Mouse (Mus musculus): ENCODE measurements around the gene Fam43a. TPM values are rescaled to one million over a fixed set of nuclear protein-coding genes. Genes with fewer than 3 reads are reported as not detected.

The Fam43a gene
- polyA plus RNA-seq, 2 experiments = 9.1 to 14.3 TPM

DNA sequence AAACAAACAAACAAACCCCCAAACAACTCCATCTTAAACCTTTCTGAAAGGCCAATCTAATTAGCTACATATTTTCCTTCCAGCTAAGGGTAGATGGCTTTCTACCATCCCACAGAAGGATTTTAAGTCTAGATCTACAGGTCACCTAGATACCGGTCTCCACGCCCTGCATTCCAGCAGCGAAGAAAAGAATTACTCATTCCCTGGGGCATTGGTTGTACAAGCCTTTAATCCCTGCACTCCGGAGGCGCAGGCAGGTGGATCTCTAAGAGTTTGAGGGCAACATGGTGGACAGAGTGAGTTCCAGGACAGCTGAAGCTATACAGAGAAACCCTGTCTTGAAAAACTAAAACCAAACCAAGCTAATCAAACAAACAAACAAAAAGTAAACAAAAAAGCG is 28.9 kb downstream of the Fam43a start:
- WGBS = 45% methylated on average over 6 of the region's 6 CpGs
- DNase-seq (ENCODE audit: low spot score) = no peak
- no peaks in the 10 kb centered on the region for H3K27me3 ChIP-seq (ENCODE audit: control insufficient read depth, insufficient read depth, low read length)
- no peak overlapping the region for H3K4me2 ChIP-seq (replicated peaks; ENCODE audit: low read depth, low read length, severe bottlenecking)
- TF ChIP-seq POLR2A (IDR thresholded peaks at IDR 0.05; ENCODE audit: borderline replicate concordance, extremely low read depth, insufficient read depth, insufficient read length) = no peak
- no peaks in the 10 kb centered on the region for H3K4me1 ChIP-seq (ENCODE audit: control insufficient read depth, insufficient read depth, low read length)
- H3K27ac ChIP-seq (replicated peaks; ENCODE audit: low read depth, low read length) = no peak overlapping the region
- no peak for ATAC-seq (ENCODE audit: low FRiP score, low read depth)
- H3K9me3 ChIP-seq (ENCODE audit: control insufficient read depth, low read length) = no peaks in the 10 kb centered on the region
- no peaks in the 10 kb centered on the region for H3K36me3 ChIP-seq (ENCODE audit: control insufficient read depth, insufficient read depth, low read length)
- H3K4me3 ChIP-seq (replicated peaks; ENCODE audit: low read length) = no peak overlapping the region
- H3K9ac ChIP-seq (ENCODE audit: low read depth, low read length, severe bottlenecking) = no peak overlapping the region

DNA sequence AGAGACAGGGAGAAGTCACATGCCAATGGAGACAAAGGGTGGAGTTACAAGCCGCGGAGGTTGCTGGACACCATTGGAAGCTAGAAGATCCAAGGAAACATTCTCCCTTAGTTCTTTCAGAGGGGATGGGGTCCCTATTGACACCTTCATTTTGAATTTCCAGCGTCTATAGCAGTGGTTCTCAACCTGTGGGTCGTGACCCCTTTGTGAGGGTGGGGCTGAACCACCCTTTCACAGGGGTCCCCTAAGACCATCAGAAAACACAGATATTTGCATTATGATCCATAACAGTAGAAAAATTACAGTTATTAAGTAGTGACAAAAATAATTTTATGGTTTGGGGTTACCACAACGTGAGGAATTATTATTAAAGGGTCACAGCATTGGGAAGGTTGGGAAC is 30.0 kb downstream of the Fam43a start:
- 91% methylated on average over 5 of the region's 5 CpGs for WGBS

DNA sequence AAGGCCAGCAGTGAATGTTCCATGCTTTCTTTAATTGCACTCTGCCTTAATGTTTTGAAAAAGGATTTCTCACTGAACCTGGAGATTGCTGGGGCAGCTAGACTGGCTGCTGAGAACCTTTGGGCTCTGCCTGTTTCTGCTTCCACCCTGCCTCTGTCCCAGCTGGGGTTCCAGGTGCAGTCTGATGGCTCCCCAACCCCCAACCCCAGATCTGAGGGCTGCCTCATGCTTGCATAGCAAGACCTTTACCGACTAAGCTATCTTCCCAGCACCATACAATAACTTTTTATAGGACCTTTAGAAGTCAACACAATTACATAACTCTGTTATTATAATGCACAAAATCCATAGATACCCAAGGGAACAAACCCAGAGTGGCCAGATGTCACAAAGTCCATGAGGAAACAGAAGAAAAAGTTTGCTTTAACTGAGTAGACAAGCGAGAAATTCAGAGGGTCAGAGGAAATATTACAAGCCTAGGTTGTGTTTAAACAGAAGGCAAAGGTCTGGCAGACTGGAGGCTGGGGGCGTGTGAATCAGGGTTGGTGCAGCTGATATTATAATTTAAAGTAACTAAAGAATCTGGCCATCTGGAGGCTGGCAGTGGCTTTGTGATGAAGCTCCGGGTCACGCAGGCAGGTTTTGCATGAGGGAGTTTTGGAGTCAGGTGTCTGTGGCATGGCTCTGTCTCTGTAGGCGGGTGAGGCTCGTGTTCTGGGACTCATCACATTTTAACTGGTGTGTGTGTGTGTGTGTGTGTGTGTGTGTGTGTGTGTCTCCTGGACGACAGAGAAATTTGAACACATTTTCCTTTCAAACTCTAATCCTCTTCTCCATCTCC is 34.6 kb downstream of the Fam43a start:
- no peaks in the 10 kb centered on the region for H3K27me3 ChIP-seq (ENCODE audit: control insufficient read depth, insufficient read depth, low read length)
- DNase-seq (ENCODE audit: low spot score) = no peak
- H3K4me2 ChIP-seq (replicated peaks; ENCODE audit: low read depth, low read length, severe bottlenecking) = no peak overlapping the region
- H3K4me1 ChIP-seq (ENCODE audit: control insufficient read depth, insufficient read depth, low read length) = no peaks in the 10 kb centered on the region
- ATAC-seq (ENCODE audit: low FRiP score, low read depth) = no peak
- H3K9me3 ChIP-seq (ENCODE audit: control insufficient read depth, low read length) = no peaks in the 10 kb centered on the region
- H3K36me3 ChIP-seq (ENCODE audit: control insufficient read depth, insufficient read depth, low read length) = no peaks in the 10 kb centered on the region
- H3K27ac ChIP-seq (replicated peaks; ENCODE audit: low read depth, low read length) = no peak overlapping the region
- no peak for TF ChIP-seq POLR2A (IDR thresholded peaks at IDR 0.05; ENCODE audit: borderline replicate concordance, extremely low read depth, insufficient read depth, insufficient read length)
- 31% methylated on average over 8 of the region's 8 CpGs for whole genome bisulfite sequencing
- no peak overlapping the region for H3K4me3 ChIP-seq (replicated peaks; ENCODE audit: low read length)
- H3K9ac ChIP-seq (ENCODE audit: low read depth, low read length, severe bottlenecking) = no peak overlapping the region

More for the DNA sequence above, 30.0 kb downstream of the Fam43a start:
- Histone ChIP-seq H3K4me1 (ENCODE audit: control insufficient read depth, insufficient read depth, low read length) (no peaks in the 10 kb centered on the region), H3K9me3 (ENCODE audit: control insufficient read depth, low read length) (no peaks in the 10 kb centered on the region), H3K36me3 (ENCODE audit: control insufficient read depth, insufficient read depth, low read length) (no peaks in the 10 kb centered on the region), H3K27ac (replicated peaks; ENCODE audit: low read depth, low read length) (no peak overlapping the region), H3K27me3 (ENCODE audit: control insufficient read depth, insufficient read depth, low read length) (no peaks in the 10 kb centered on the region), H3K4me3 (replicated peaks; ENCODE audit: low read length) (no peak overlapping the region), H3K4me2 (replicated peaks; ENCODE audit: low read depth, low read length, severe bottlenecking) (no peak overlapping the region), H3K9ac (ENCODE audit: low read depth, low read length, severe bottlenecking) (no peak overlapping the region)
- ATAC-seq (ENCODE audit: low FRiP score, low read depth) (no peak), DNase-seq (ENCODE audit: low spot score) (no peak)
- no peak for TF ChIP-seq POLR2A (IDR thresholded peaks at IDR 0.05; ENCODE audit: borderline replicate concordance, extremely low read depth, insufficient read depth, insufficient read length)

DNA sequence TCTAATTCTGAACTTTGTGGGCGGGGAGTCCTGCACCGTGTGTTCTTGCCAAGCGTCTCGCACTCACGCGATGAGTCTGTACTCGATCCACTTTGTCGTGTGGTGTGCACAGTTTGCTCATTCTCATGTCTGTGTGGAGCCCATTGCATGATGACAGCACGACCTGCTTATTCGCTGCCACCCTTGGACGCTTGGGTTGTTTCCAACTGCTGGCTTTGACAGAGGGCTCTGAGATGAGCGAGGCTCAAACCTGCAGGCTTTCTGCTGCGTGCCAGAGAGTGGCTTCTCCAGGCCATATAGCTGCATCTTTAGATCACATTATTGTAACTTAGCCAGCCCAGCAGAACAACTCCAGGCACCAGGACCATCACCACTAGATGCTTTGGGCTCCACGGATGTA is 39.1 kb downstream of the Fam43a start:
- H3K4me1 ChIP-seq (ENCODE audit: control insufficient read depth, insufficient read depth, low read length) = no peaks in the 10 kb centered on the region
- no peak overlapping the region for H3K4me2 ChIP-seq (replicated peaks; ENCODE audit: low read depth, low read length, severe bottlenecking)
- ATAC-seq (ENCODE audit: low FRiP score, low read depth) = no peak
- no peak overlapping the region for H3K4me3 ChIP-seq (replicated peaks; ENCODE audit: low read length)
- DNase-seq (ENCODE audit: low spot score) = no peak
- TF ChIP-seq POLR2A (IDR thresholded peaks at IDR 0.05; ENCODE audit: borderline replicate concordance, extremely low read depth, insufficient read depth, insufficient read length) = no peak
- no peaks in the 10 kb centered on the region for H3K27me3 ChIP-seq (ENCODE audit: control insufficient read depth, insufficient read depth, low read length)
- no peak overlapping the region for H3K27ac ChIP-seq (replicated peaks; ENCODE audit: low read depth, low read length)
- H3K9me3 ChIP-seq (ENCODE audit: control insufficient read depth, low read length) = no peaks in the 10 kb centered on the region
- H3K9ac ChIP-seq (ENCODE audit: low read depth, low read length, severe bottlenecking) = no peak overlapping the region
- H3K36me3 ChIP-seq (ENCODE audit: control insufficient read depth, insufficient read depth, low read length) = no peaks in the 10 kb centered on the region
- 92% methylated on average over 14 of the region's 14 CpGs for WGBS

DNA sequence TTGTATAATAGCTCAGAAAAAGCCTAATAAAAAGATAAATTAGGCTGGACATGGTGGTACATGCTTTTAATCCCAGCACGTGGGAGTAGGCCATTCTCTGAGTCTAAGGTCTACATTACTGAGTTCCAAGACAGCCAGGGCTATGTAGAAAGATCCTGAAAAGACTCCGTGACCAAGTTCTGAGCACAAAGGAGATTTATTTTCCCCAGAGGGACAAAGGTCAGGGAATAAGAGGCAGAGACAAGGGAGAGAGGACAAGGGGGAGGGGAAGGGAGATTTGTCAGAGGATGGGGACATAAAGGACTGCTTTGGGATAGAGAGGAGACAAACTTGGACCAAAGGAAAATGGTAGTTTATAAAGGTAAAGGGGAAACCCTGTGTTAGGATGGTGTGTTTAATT is 41.1 kb downstream of the Fam43a start:
- no peaks in the 10 kb centered on the region for H3K36me3 ChIP-seq (ENCODE audit: control insufficient read depth, insufficient read depth, low read length)
- H3K4me1 ChIP-seq (ENCODE audit: control insufficient read depth, insufficient read depth, low read length) = no peaks in the 10 kb centered on the region
- no peak overlapping the region for H3K4me3 ChIP-seq (replicated peaks; ENCODE audit: low read length)
- no peak for DNase-seq (ENCODE audit: low spot score)
- no peak for ATAC-seq (ENCODE audit: low FRiP score, low read depth)
- no peak overlapping the region for H3K27ac ChIP-seq (replicated peaks; ENCODE audit: low read depth, low read length)
- WGBS = 55% methylated on average over 2 of the region's 2 CpGs
- no peak overlapping the region for H3K4me2 ChIP-seq (replicated peaks; ENCODE audit: low read depth, low read length, severe bottlenecking)
- TF ChIP-seq POLR2A (IDR thresholded peaks at IDR 0.05; ENCODE audit: borderline replicate concordance, extremely low read depth, insufficient read depth, insufficient read length) = no peak
- H3K9me3 ChIP-seq (ENCODE audit: control insufficient read depth, low read length) = no peaks in the 10 kb centered on the region
- H3K9ac ChIP-seq (ENCODE audit: low read depth, low read length, severe bottlenecking) = no peak overlapping the region
- no peaks in the 10 kb centered on the region for H3K27me3 ChIP-seq (ENCODE audit: control insufficient read depth, insufficient read depth, low read length)
